Mouse (Mus musculus) layer of hippocampus, postnatal 14 days (tissue): ENCODE measurements around the gene Gm44503. TPM values are rescaled to one million over a fixed set of nuclear protein-coding genes. Genes with fewer than 3 reads are reported as not detected.

Experiments used
- DNase-seq, 2 experiments: peaks; one replicate each; pipeline ENCODE4 v3.0.0; 2021 to 2022; ENCODE audit warnings: low spot score in 2 of 2, mixed read lengths in 1 of 2
- total RNA-seq, 2 experiments: library from RNA; stranded (reverse); gene quantifications; 2 replicates each; pipeline ENCODE4 v1.2.3; 2021

The Gm44503 gene
- total RNA-seq, 2 experiments from 2014 or later: not detected

- peak; percentile 22 to 62 for DNase-seq
Observed at GRCm38 (mm10) chr9:72972435-72972834, 13.8 kb downstream of the Gm44503 start.

GRCm38 (mm10) chr9:72972984-72973383 lies 14.3 kb downstream of the Gm44503 start:
- DNase-seq: no peak

- DNase-seq: no peak
Observed at GRCm38 (mm10) chr9:72974734-72975133, 16.1 kb downstream of the Gm44503 start.

GRCm38 (mm10) chr9:72975242-72975641 lies 16.6 kb downstream of the Gm44503 start:
- DNase-seq: no peak

- DNase-seq: no peak
Observed at GRCm38 (mm10) chr9:72983066-72983465, 24.4 kb downstream of the Gm44503 start.

- peak; percentile 95 to 98 for DNase-seq
Observed at GRCm38 (mm10) chr9:72985250-72986220, 26.9 kb downstream of the Gm44503 start, which contains the start of the genes Ccpg1os and Ccpg1. Gene Ccpg1os, minus strand, starts transcription at chr9:72985382. Gene Ccpg1, plus strand, starts transcription at chr9:72985429.

- DNase-seq: no peak
Observed at GRCm38 (mm10) chr9:72987703-72988102, 29.1 kb downstream of the Gm44503 start.

- no peak for DNase-seq
Observed at GRCm38 (mm10) chr9:72988706-72989105, 30.1 kb downstream of the Gm44503 start.

- DNase-seq: no peak
Observed at GRCm38 (mm10) chr9:72991420-72991819, 32.8 kb downstream of the Gm44503 start.

GRCm38 (mm10) chr9:72992576-72992975 lies 33.9 kb downstream of the Gm44503 start:
- DNase-seq: no peak

GRCm38 (mm10) chr9:72996167-72996566 lies 37.5 kb downstream of the Gm44503 start:
- no peak for DNase-seq

- no peak for DNase-seq
Observed at GRCm38 (mm10) chr9:72996806-72997205, 38.2 kb downstream of the Gm44503 start.

- DNase-seq: no peak
Observed at GRCm38 (mm10) chr9:73000487-73000886, 41.8 kb downstream of the Gm44503 start.

GRCm38 (mm10) chr9:73001314-73002011 lies 42.8 kb downstream of the Gm44503 start:
- no peak for DNase-seq

- DNase-seq: peak in 1 of 2 experiments; percentile 21
Observed at GRCm38 (mm10) chr9:73002177-73002576, 43.5 kb downstream of the Gm44503 start.

- no peak for DNase-seq
Observed at GRCm38 (mm10) chr9:73004076-73004475, 45.4 kb downstream of the Gm44503 start.

- no peak for DNase-seq
Observed at GRCm38 (mm10) chr9:73005106-73005505, 46.5 kb downstream of the Gm44503 start.

GRCm38 (mm10) chr9:73006175-73006574 lies 47.5 kb downstream of the Gm44503 start:
- no peak for DNase-seq

GRCm38 (mm10) chr9:73008384-73008783 lies 49.7 kb downstream of the Gm44503 start:
- DNase-seq: no peak

GRCm38 (mm10) chr9:73012629-73013028 lies 54.0 kb downstream of the Gm44503 start:
- no peak for DNase-seq

- peak in 1 of 2 experiments; percentile 13 for DNase-seq
Observed at GRCm38 (mm10) chr9:73014724-73015123, 56.1 kb downstream of the Gm44503 start.

GRCm38 (mm10) chr9:73019841-73020240 lies 61.2 kb downstream of the Gm44503 start:
- DNase-seq: no peak
